Mouse (Mus musculus): ENCODE results near the gene Ccdc194. TPM values are rescaled to one million over a fixed set of nuclear protein-coding genes. Genes with fewer than 3 reads are reported as not detected.
A peak's percentile ranks its signal among the peaks of the same experiment; 100 is the strongest.

Ccdc194 gene
- total RNA-seq, 2 experiments from 2014 or later = not detected

GRCm38 (mm10) chr8:71486136-71486529, 39.4 kb downstream of the Ccdc194 start:
- intact Hi-C loops (cut with DNase I) = no loop called here
- no peak for DNase-seq (ENCODE audit: low spot score in 2 of 2)

DNA sequence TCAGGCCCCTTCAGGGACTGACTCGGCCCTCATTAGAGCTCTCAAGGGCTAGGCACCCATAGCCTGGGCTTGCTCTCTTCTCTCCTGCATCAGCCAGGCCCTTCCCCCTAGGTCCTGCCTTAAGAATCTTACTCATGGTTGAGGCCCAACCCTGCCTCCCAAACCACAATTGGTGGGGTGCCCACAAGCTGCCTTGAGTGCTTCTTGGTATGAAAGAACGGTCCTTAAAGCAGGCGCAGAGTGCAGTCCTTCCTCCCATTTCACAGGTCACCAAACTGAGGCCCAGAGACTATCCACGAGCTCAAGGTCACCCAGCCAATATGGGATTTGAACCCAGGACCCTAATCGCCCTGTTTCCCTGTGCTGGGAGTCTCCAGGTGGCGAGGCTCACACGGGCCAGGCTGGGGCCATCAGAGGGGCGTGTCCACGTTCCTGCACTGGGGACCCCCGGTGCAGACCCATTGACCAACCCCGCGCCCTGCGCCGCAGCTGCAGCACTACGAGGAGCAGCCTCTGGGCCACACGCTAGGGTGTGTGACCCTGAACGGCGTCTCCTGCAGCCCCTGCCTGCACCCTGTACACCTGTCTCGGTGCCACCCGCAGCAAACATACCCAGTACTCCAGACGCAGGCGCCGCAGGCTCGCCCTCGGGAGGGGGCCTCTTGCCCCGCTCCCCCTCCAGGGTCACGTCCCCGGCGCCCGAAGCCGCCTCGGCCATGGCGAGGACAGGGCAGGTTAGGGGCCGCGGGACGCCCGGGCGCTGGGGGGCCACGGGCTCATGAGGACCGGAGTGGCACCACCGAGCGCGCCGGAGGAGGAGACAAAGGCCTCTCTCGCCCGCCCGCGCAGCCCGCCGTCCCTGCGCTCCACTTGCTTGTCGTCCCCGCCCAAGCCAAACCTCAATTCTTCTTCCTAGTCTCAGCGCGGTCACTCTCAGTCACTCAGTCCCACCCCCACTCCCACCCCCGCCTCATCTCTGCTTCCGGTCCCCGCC, 40.1 kb downstream of the Ccdc194 start, which contains the start of gene Ano8:
Gene Ano8 (minus strand): TSS at position 822 of the 994 bp plus-strand sequence.
- intact Hi-C loops (cut with DNase I) = loop anchor here (1.0 kb wide), 1 partner anchor 8 kb away; no protein-coding TSS in a partner anchor

DNA sequence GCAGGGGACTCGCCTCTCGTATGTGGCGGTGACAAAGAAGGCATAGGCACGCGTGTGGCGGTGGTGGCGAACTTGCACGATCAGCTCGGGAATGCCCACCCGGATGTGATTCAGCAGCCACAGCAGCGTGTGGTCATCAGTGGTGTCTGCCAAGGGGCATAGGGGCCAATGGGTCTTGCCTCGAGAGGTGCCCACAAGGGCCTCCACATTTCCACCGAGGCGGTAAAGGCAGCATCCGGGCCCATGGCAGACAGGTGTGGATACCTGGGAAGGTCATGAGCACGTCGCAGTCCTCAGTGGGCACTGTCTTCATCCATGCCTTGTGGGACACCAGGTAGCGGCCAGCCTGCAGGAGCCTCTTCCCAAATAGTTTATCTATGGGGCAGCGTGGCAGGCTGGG, 40.8 kb downstream of the Ccdc194 start:
- DNase-seq (ENCODE audit: low spot score in 2 of 2) = no peak
- intact Hi-C loops (cut with DNase I) = loop anchor here (1.0 kb wide), 1 partner anchor 7 kb away; no protein-coding TSS in a partner anchor

More for the DNA sequence above, 40.1 kb downstream of the Ccdc194 start, which contains the start of gene Ano8:
- peak; percentile 89 to 93 for DNase-seq (ENCODE audit: low spot score in 2 of 2)

DNA sequence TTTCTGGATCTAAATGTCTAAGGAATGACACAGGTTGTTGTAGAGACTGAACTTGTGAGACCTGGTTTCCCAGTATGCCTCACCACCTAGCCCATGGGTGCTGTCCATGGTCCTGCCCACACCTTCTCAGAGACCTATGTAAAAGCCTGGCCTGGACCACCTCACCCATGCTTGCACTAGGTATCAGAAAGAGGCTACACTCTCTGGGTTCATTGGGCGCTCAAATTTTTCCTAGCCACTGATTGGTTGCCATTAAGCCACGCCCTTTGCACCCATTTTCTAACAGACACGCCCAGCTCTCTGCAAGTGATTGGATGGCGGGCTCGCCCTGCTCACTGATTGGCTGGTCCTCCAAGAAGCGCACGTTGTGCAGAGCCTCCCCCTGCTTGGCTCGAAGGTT, 41.6 kb downstream of the Ccdc194 start:
- intact Hi-C loops (cut with DNase I) = no loop called here

GRCm38 (mm10) chr8:71478943-71479342, 46.6 kb downstream of the Ccdc194 start:
- no peak for DNase-seq (ENCODE audit: low spot score in 2 of 2)
- intact Hi-C loops (cut with DNase I) = no loop called here

More for the DNA sequence above, 41.6 kb downstream of the Ccdc194 start:
- DNase-seq (ENCODE audit: low spot score in 2 of 2) = no peak

DNA sequence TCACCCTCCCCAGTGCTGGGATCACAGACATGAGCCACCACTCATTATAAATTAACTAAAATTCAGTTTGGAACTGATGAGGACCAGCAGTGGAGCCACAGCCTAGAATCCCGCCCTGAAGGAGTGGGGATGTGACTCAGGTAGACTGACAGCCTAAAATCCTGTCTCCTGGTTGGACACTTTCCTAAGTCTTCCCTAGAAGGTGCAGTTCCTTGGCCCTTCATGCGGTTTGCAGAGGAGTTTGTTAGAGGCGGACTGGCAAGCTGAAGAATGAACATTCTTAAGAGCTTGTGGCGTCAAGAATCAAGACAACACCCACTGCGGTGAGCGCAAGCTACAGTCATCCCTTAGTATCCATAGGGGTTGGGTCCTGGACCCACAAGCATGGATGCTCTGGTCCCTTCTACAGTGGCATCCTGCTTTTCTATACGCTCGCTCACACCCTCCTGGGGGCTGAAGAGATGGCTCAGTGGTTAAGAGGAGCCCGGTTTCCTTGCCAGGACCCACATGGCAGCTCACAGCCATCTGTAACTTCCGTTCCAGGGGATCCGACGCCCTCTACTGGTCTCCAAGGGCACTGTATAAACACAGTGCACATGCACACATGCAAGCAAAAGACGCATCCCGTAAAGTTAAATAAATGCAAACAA, 48.2 kb downstream of the Ccdc194 start:
- intact Hi-C loops (cut with DNase I) = loop anchor here (1.0 kb wide), 1 partner anchor 8 kb away; the partner anchor contains the start of gene Ano8
- DNase-seq (ENCODE audit: low spot score in 2 of 2) = peak in 1 of 2 experiments; percentile 57

DNA sequence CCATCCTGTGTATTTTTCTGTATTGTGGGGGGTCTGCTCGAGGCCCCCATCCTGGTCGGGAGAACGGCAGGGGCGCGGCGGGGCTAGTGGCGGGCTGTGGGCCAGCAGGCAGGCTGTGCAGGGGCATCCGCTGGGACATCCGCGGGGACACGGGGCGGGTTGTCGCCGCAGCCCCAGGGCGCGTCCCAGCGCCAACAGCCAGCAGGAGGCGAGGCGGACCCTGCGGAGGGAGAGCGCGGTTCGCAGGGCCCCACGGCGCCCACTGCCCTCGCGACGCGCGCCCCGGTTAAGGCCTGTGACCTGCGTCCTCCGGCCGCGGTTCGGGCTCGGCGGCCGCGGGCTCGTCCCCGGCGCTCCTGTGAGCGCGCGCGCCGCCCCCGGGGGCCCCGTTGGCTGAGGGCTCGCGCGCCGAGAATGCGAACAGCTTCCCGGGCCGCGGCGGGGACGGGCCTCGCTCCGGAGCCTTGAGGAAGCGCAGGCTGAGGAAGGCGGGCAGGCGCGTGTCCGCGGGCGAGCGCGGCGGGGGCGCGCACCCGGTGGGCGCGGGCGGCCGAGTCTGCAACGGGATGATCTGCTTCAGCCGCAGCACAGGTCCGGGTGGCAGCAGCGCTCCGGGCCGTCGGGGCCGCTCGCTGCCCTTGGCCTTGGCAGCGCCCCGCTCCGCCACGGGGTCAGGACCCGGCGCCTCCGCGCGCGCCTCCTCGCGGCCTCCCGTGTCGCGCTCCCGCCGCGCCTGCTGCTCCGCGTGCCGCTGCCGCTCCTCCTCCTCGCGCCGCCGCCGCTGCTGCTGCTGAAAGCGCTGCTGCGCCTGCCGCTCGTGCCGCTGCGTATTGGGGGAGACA, 49.2 kb downstream of the Ccdc194 start:
- intact Hi-C loops (cut with DNase I) = no loop called here
- DNase-seq (ENCODE audit: low spot score in 2 of 2) = peak; percentile 84 to 88

- intact Hi-C loops (cut with DNase I) = loop anchor here (2.0 kb wide), 1 partner anchor 13 kb away; the partner anchor contains the start of gene Gtpbp3
- no peak for DNase-seq (ENCODE audit: low spot score in 2 of 2)
Observed at GRCm38 (mm10) chr8:71475702-71476075, 49.8 kb downstream of the Ccdc194 start.

GRCm38 (mm10) chr8:71474785-71475701, 50.5 kb downstream of the Ccdc194 start:
- intact Hi-C loops (cut with DNase I) = loop anchor here (2.0 kb wide), 1 partner anchor 14 kb away; the partner anchor contains the start of gene Gtpbp3
- no peak for DNase-seq (ENCODE audit: low spot score in 2 of 2)

DNA sequence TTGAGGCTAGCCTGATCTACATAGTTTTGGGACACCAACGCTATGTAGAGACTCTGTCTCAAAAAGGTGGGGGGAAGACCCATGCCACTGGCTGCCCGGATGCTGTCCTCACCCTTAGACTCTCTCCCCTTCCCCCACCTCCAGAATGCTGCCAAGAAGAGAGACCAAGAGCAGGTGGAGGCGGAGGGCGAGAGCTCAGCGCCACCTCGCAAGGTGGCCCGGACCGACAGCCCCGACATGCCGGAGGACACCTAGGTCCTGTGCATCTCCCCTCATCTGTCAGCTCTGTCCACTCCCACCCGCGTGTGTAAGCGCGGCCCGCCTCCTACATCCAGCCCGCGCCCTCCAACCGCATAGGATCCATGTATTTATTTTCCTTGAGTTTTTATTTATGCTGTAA, 51.2 kb downstream of the Ccdc194 start:
- no peak for DNase-seq (ENCODE audit: low spot score in 2 of 2)
- intact Hi-C loops (cut with DNase I) = loop anchor here (2.0 kb wide), 1 partner anchor 14 kb away; the partner anchor contains the start of gene Gtpbp3

DNA sequence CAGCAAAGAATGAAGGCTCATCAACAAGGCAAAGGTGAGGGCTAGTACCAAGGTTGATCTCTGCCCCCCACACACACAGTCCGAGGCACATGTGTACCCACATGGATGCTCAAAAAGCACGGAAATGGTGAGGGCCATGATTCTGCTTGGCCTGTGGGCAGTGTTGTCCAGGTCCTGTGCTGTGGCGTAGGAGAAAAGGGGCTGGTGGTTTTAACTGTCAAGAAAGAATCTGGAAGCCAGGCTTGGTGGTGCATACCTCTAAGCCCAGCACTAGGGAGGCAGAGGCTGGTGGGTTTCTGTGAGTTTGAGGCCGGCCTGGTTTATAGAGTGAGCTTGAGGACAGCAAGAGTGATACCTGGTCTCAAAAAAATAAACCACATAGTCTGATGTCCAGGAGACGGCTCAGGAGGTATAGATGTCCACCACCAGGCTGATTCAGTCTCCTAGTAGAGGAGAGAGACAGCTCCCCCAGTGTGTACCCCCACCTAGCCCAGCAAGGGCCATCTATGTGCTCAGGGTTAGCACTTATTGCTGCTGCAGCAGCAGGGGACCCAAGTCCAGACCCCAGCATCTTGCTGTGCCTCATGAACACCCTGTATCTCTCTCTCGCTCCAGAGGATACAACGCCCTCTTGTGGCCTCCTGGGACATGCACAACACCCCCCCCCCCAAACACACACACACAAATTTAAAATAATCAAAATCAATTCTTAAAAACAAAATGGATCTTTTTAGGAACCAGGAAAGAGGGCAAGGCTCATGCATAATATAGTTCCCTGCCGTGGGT, 52.7 kb downstream of the Ccdc194 start:
- intact Hi-C loops (cut with DNase I) = no loop called here

DNA sequence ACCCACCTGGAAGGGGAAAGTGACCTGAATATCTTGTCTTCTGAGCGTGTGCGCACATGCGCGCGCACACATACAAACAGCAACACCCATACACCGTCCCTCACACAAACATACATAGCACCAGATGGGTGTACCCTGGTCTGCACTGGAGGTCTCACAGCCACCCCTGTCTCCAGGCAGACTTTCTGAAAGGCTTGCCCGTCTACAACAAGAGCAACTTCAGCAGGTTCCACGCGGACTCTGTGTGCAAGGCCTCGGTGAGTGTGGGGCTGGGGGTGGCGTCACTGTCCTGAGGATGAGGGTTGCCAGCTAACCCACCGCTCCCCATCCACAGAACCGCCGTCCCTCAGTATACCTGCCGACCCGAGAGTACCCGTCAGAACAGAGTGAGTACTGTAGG, 53.6 kb downstream of the Ccdc194 start:
- intact Hi-C loops (cut with DNase I) = no loop called here
- DNase-seq (ENCODE audit: low spot score in 2 of 2) = no peak

More for the DNA sequence above, 52.7 kb downstream of the Ccdc194 start:
- DNase-seq (ENCODE audit: low spot score in 2 of 2) = no peak

- no peak for DNase-seq (ENCODE audit: low spot score in 2 of 2)
Observed at GRCm38 (mm10) chr8:71470913-71471255, 54.6 kb downstream of the Ccdc194 start.

GRCm38 (mm10) chr8:71470146-71470912, 55.2 kb downstream of the Ccdc194 start:
- DNase-seq (ENCODE audit: low spot score in 2 of 2) = no peak
- intact Hi-C loops (cut with DNase I) = no loop called here

More at GRCm38 (mm10) chr8:71470913-71471255, 54.6 kb downstream of the Ccdc194 start:
- intact Hi-C loops (cut with DNase I) = no loop called here

All from left cerebral cortex, postnatal 25 days (tissue).